Mouse (Mus musculus) ES-E14 (cell line): ENCODE measurements around the gene Dgcr6. TPM values are rescaled to one million over a fixed set of nuclear protein-coding genes. Genes with fewer than 3 reads are reported as not detected.
"Not testable (repeated sequence)": the region's sequence is repeated elsewhere in the genome, so short reads cannot be mapped to it uniquely, and the experiment has no call there.

ENCODE experiments used
- DNase-seq: peaks from one replicate; pipeline ENCODE4 v3.0.0-alpha.2; 2013; ENCODE audit warnings: low read depth, low spot score
- H3K27ac ChIP-seq: 2 replicates; pipeline ENCODE4 v1.5.1; 2012; ENCODE audit warnings: low read depth, mild to moderate bottlenecking, low read length, moderate library complexity, mixed read lengths; ENCODE audit not compliant: poor library complexity, insufficient read depth, severe bottlenecking
- H3K36me3 ChIP-seq: 2 replicates; pipeline ENCODE4 v1.6.1; 2012; ENCODE audit warnings: mild to moderate bottlenecking, low read length, moderate library complexity, mixed read lengths; ENCODE audit not compliant: control insufficient read depth, poor library complexity, insufficient read depth, severe bottlenecking
- H3K4me1 ChIP-seq, 2 experiments: fragments of 150-350 bp in 1 of 2; sonication (generic) in 1 of 2; 2 replicates each; pipeline ENCODE4 v1.6.1; 2012; ENCODE audit warnings: low read length in 2 of 2, mild to moderate bottlenecking in 1 of 2, mixed read lengths in 1 of 2; ENCODE audit not compliant: control insufficient read depth in 2 of 2, insufficient read depth in 2 of 2, poor library complexity in 1 of 2
- H3K4me3 ChIP-seq, 2 experiments: fragments of 150-350 bp in 1 of 2; sonication (generic) in 1 of 2; 2 replicates each; pipeline ENCODE4 v1.5.1; 2012; ENCODE audit warnings: low read length in 2 of 2, low read depth in 1 of 2, mild to moderate bottlenecking in 1 of 2, mixed read lengths in 1 of 2; ENCODE audit not compliant: insufficient read depth in 1 of 2, poor library complexity in 1 of 2, severe bottlenecking in 1 of 2
- H3K9ac ChIP-seq: 2 replicates; pipeline ENCODE4 v1.6.1; 2012; ENCODE audit warnings: low read depth, mild to moderate bottlenecking, low read length, mixed read lengths; ENCODE audit not compliant: poor library complexity, insufficient read depth, severe bottlenecking
- H3K9me3 ChIP-seq: fragments of 150-350 bp; sonication (generic); 2 replicates; pipeline ENCODE4 v1.6.1; 2012; ENCODE audit warnings: low read depth, mild to moderate bottlenecking, low read length; ENCODE audit not compliant: control insufficient read depth, insufficient read depth
- CHD2 ChIP-seq: IDR thresholded peaks from 2 replicates; pipeline ENCODE4 v1.6.1; 2014; ENCODE audit warnings: mild to moderate bottlenecking, low read depth, low read length, inconsistent platforms
- HCFC1 ChIP-seq: IDR thresholded peaks from 2 replicates; pipeline ENCODE4 v1.6.1; 2012; ENCODE audit warnings: low read length, inconsistent platforms, borderline replicate concordance; ENCODE audit not compliant: insufficient read depth
- MAFK ChIP-seq: IDR thresholded peaks from 2 replicates; pipeline ENCODE4 v1.6.1; 2014; ENCODE audit warnings: mild to moderate bottlenecking, low read depth, low read length, inconsistent platforms; ENCODE audit not compliant: insufficient read depth
- ZC3H11A ChIP-seq: IDR thresholded peaks from 2 replicates; pipeline ENCODE4 v1.6.1; 2012; ENCODE audit warnings: low read depth, mild to moderate bottlenecking, inconsistent platforms, low read length, borderline replicate concordance
- ZNF384 ChIP-seq: IDR thresholded peaks from 2 replicates; pipeline ENCODE4 v1.6.1; 2012; ENCODE audit warnings: low read depth, low read length, inconsistent platforms
- in situ Hi-C, 2 experiments: fragments of 600-800 bp; cut with MboI; formaldehyde crosslinking; loops; one replicate each; pipeline ENCODE4 v1.15.1; 2025; ENCODE audit warnings: low sequenced_read_pairs in 2 of 2, inconsistent platforms in 1 of 2; ENCODE audit not compliant: unreplicated experiment in 2 of 2
- total RNA-seq: library from RNA; depleted of rRNA; stranded (reverse); fragments of 300-350 nt; gene quantifications from 2 replicates; pipeline ENCODE4 v1.2.3, GENCODE M21; 2012; rRNA removed

Gene Dgcr6
- total RNA-seq, result 23.8 and 30.9 TPM in 2 replicates

- in situ Hi-C loops, result no loop called here
- Histone ChIP-seq H3K4me1 (peaks cover 0 to 6% of the 10 kb centered on the region in 2 experiments; a peak in 1 of 4 replicates), H3K9me3 (no peaks in the 10 kb centered on the region), H3K36me3 (no peaks in the 10 kb centered on the region), H3K27ac (no peak within 1 kb of the TSS), H3K9ac (peak within 1 kb of the TSS; percentile 66), H3K4me3 (peak within 1 kb of the TSS; percentile 40 to 52)
- 0 out of 2 replicates have a peak, but pooled peaks have one; percentile 28 for TF ChIP-seq ZC3H11A
- TF ChIP-seq HCFC1, result no peak
- TF ChIP-seq CHD2, result no peak
- no peak for TF ChIP-seq ZNF384
- peak; percentile 84 for DNase-seq
Observed at GRCm38 (mm10) chr16:18052731-18053202, at the start of gene Dgcr6. Gene Dgcr6, plus strand, starts transcription at chr16:18052860.

GRCm38 (mm10) chr16:18004589-18004988 lies 48.1 kb upstream of the Dgcr6 start:
- in situ Hi-C loops, result no loop called here
- H3K27ac ChIP-seq, result no peak overlapping the region
- H3K4me3 ChIP-seq, result no peak overlapping the region
- DNase-seq, result no peak
- H3K9me3 ChIP-seq, result no peaks in the 10 kb centered on the region
- H3K36me3 ChIP-seq, result no peaks in the 10 kb centered on the region
- peaks cover 0 to 10% of the 10 kb centered on the region in 2 experiments; a peak in 2 of 4 replicates for H3K4me1 ChIP-seq
- no peak for TF ChIP-seq MAFK
- TF ChIP-seq HCFC1, result no peak
- TF ChIP-seq ZC3H11A, result no peak
- no peak for TF ChIP-seq ZNF384
- H3K9ac ChIP-seq, result no peak overlapping the region

- in situ Hi-C loops, result no loop called here
Observed at GRCm38 (mm10) chr16:18007083-18007482, 45.6 kb upstream of the Dgcr6 start.

GRCm38 (mm10) chr16:18011101-18011500 lies 41.6 kb upstream of the Dgcr6 start:
- Histone ChIP-seq H3K9me3 (no peaks in the 10 kb centered on the region), H3K4me1 (peaks cover 0 to 8% of the 10 kb centered on the region in 2 experiments; a peak in 3 of 4 replicates), H3K36me3 (no peaks in the 10 kb centered on the region; the same call in 1 of the 2 replicates), H3K27ac (peak overlapping the region; percentile 20; the same call in 1 of the 2 replicates), H3K4me3 (no peak overlapping the region), H3K9ac (no peak overlapping the region)
- peak; percentile 34 for DNase-seq
- TF ChIP-seq MAFK (no peak), ZC3H11A (no peak), HCFC1 (no peak), CHD2 (no peak), ZNF384 (no peak)
- in situ Hi-C loops, result no loop called here

More at GRCm38 (mm10) chr16:18007083-18007482, 45.6 kb upstream of the Dgcr6 start:
- H3K27ac ChIP-seq, result no peak overlapping the region
- no peak overlapping the region for H3K4me3 ChIP-seq
- peak; percentile 48 for DNase-seq
- no peaks in the 10 kb centered on the region for H3K36me3 ChIP-seq
- no peaks in the 10 kb centered on the region for H3K9me3 ChIP-seq
- no peak overlapping the region for H3K9ac ChIP-seq
- no peak for TF ChIP-seq CHD2
- TF ChIP-seq MAFK, result no peak
- no peak for TF ChIP-seq ZC3H11A
- TF ChIP-seq HCFC1, result no peak
- no peak for TF ChIP-seq ZNF384
- peaks cover 0 to 12% of the 10 kb centered on the region in 2 experiments; a peak in 3 of 4 replicates for H3K4me1 ChIP-seq

GRCm38 (mm10) chr16:18016482-18016881 lies 36.2 kb upstream of the Dgcr6 start:
- H3K9ac ChIP-seq, H3K27ac ChIP-seq, in situ Hi-C loops, H3K4me3 ChIP-seq, H3K36me3 ChIP-seq, H3K9me3 ChIP-seq, H3K4me1 ChIP-seq, DNase-seq: not testable (repeated sequence)
